Mouse (Mus musculus) lung, adult 18-20 months (tissue): ENCODE results near the gene Simc1.

ENCODE experiments used
- DNase-seq, 2 experiments: peaks; one replicate each; pipeline ENCODE4 v3.0.0; 2022; ENCODE audit warnings: mixed read lengths in 2 of 2

Gene Simc1

GRCm38 (mm10) chr13:54548036-54548435, 44.5 kb downstream of the Simc1 start:
- DNase-seq: no peak

GRCm38 (mm10) chr13:54556176-54556575, 52.6 kb downstream of the Simc1 start:
- DNase-seq: no peak

- DNase-seq: peak in 1 of 2 experiments; percentile 21
These were observed 53.2 kb downstream of the Simc1 start for GRCm38 (mm10) chr13:54556796-54557195.

- DNase-seq: no peak
These were observed 54.1 kb downstream of the Simc1 start for GRCm38 (mm10) chr13:54557652-54558051.

- DNase-seq: no peak
These were observed 56.1 kb downstream of the Simc1 start for GRCm38 (mm10) chr13:54559656-54560055.

- no peak for DNase-seq
These were observed 57.0 kb downstream of the Simc1 start for GRCm38 (mm10) chr13:54560608-54561007.

- peak in 1 of 2 experiments; percentile 55 for DNase-seq
These were observed 59.0 kb downstream of the Simc1 start for GRCm38 (mm10) chr13:54562562-54562961.

GRCm38 (mm10) chr13:54564232-54565200, 60.9 kb downstream of the Simc1 start:
- no peak for DNase-seq

GRCm38 (mm10) chr13:54565201-54565581, 61.6 kb downstream of the Simc1 start, which contains the start of gene 4833439L19Rik:
4833439L19Rik (minus strand) TSS chr13:54565435.
- peak; percentile 95 to 96 for DNase-seq

GRCm38 (mm10) chr13:54565594-54566345, 62.2 kb downstream of the Simc1 start:
- peak; percentile 56 to 69 for DNase-seq

GRCm38 (mm10) chr13:54568380-54568779, 64.8 kb downstream of the Simc1 start:
- DNase-seq: no peak

GRCm38 (mm10) chr13:54569282-54569681, 65.7 kb downstream of the Simc1 start:
- DNase-seq: no peak

GRCm38 (mm10) chr13:54570736-54571135, 67.2 kb downstream of the Simc1 start:
- no peak for DNase-seq

- DNase-seq: no peak
These were observed 68.1 kb downstream of the Simc1 start for GRCm38 (mm10) chr13:54571637-54572036.

GRCm38 (mm10) chr13:54572621-54573020, 69.0 kb downstream of the Simc1 start:
- DNase-seq: no peak

GRCm38 (mm10) chr13:54574854-54575481, 71.4 kb downstream of the Simc1 start, which contains the start of gene Arl10:
Arl10 (plus strand) TSS chr13:54575015.
- peak; percentile 82 to 83 for DNase-seq

GRCm38 (mm10) chr13:54575489-54575888, 71.9 kb downstream of the Simc1 start:
- DNase-seq: no peak

GRCm38 (mm10) chr13:54577652-54578507, 74.3 kb downstream of the Simc1 start:
- DNase-seq: peak; percentile 17 to 39

GRCm38 (mm10) chr13:54581385-54581784, 77.8 kb downstream of the Simc1 start:
- DNase-seq: peak; percentile 43 to 69

GRCm38 (mm10) chr13:54582126-54582525, 78.5 kb downstream of the Simc1 start:
- peak in 1 of 2 experiments; percentile 42 for DNase-seq

GRCm38 (mm10) chr13:54582860-54583259, 79.3 kb downstream of the Simc1 start:
- no peak for DNase-seq

GRCm38 (mm10) chr13:54585831-54586230, 82.3 kb downstream of the Simc1 start:
- no peak for DNase-seq
